Mouse (Mus musculus) C2C12 (cell line): ENCODE results near the gene C130026I21Rik.
"Not testable (repeated sequence)": the region's sequence is repeated elsewhere in the genome, so short reads cannot be mapped to it uniquely, and the experiment has no call there.

Source experiments
- CEBPB ChIP-seq: IDR thresholded peaks from one replicate; pipeline ENCODE4 v1.6.1; 2011; ENCODE audit warnings: low read depth, mild to moderate bottlenecking, control low read depth, moderate library complexity
- CTCF ChIP-seq: IDR thresholded peaks from one replicate; pipeline ENCODE4 v1.5.1; 2011; ENCODE audit not compliant: control insufficient read depth, insufficient read depth, insufficient read length
- FOSL1 ChIP-seq: IDR thresholded peaks from one replicate; pipeline ENCODE4 v1.8.0; 2011; ENCODE audit warnings: mild to moderate bottlenecking, low read length; ENCODE audit not compliant: poor library complexity, insufficient read depth, severe bottlenecking
- MAX ChIP-seq: IDR thresholded peaks from one replicate; pipeline ENCODE4 v1.6.1; 2011; ENCODE audit warnings: mild to moderate bottlenecking, control low read depth
- MYOG ChIP-seq: IDR thresholded peaks from one replicate; pipeline ENCODE4 v1.6.1; 2011; ENCODE audit not compliant: control insufficient read depth, insufficient read length; ENCODE audit errors: extremely low read depth
- USF1 ChIP-seq: IDR thresholded peaks from one replicate; pipeline ENCODE4 v1.6.1; 2011; ENCODE audit warnings: low read depth, mild to moderate bottlenecking, control low read depth, moderate library complexity

DNA sequence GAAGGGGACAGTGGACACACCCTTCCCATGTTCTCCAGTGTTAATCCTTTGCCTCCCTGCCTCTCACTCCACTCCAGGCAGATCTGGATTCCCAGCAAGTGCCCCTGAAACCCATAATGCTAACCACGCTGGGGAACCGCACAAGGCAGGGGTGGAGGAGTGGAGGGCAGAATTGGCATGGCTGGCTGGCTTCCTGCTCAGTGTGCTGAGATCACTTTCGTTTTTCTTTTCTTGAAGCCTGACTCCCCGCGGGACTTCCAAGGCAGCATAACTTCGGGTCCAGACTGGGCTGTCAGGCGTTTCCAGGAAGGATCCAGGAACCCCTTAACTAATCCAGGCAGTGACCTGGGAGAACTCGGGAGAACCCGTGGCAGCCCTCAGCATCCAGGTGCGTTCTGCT lies 158.8 kb downstream of the C130026I21Rik start:
- not testable (repeated sequence) for TF ChIP-seq USF1, CTCF, MAX, MYOG, CEBPB, FOSL1
